Mouse (Mus musculus) liver, postnatal 0 days (tissue): ENCODE results near the gene Naa80.

ENCODE experiments used
- CTCF ChIP-seq: sonication (generic); IDR thresholded peaks from 2 replicates; pipeline ENCODE4 v1.5.1; 2016; ENCODE audit warnings: antibody characterized with exemption, low read depth
- EP300 ChIP-seq: IDR thresholded peaks from 2 replicates; pipeline ENCODE4 v1.6.1; 2016; ENCODE audit warnings: antibody characterized with exemption, low read depth, mild to moderate bottlenecking

GRCm38 (mm10) chr9:107551117-107551889, 27.4 kb upstream of the Naa80 start, which contains the start of gene Rassf1:
- TF ChIP-seq EP300, result no peak
- TF ChIP-seq CTCF, result no peak
